Mouse (Mus musculus) gastrocnemius, postnatal 36 days (tissue): ENCODE measurements at regions not wholly inside any gene's neighbourhood (a gene's known extent, or its start where the extent isn't known, plus 50 kb on each side); places are given as distances from the start of the nearest gene placed in this dataset.

Experiments
- DNase-seq, 2 experiments: peaks; one replicate each; pipeline ENCODE4 v3.0.0; 2022
- intact Hi-C: fragments of 180-260 bp; cut with DNase I; formaldehyde crosslinking; loops from one replicate; pipeline ENCODE4 v1.15.1; 2025

- DNase-seq = no peak
- intact Hi-C loops = no loop called here
These were observed 66.8 kb upstream of the Pou3f3 start for GRCm38 (mm10) chr1:42628800-42629199.

GRCm38 (mm10) chr1:42629465-42630261 lies 65.9 kb upstream of the Pou3f3 start:
- intact Hi-C loops = no loop called here
- no peak for DNase-seq

GRCm38 (mm10) chr1:42632286-42632685 lies 63.3 kb upstream of the Pou3f3 start:
- intact Hi-C loops = no loop called here
- DNase-seq = no peak

- intact Hi-C loops = no loop called here
- DNase-seq = no peak
These were observed 59.0 kb upstream of the Pou3f3 start for GRCm38 (mm10) chr1:42636558-42636957.
